Mouse (Mus musculus): ENCODE results near the gene Ogn.

DNA sequence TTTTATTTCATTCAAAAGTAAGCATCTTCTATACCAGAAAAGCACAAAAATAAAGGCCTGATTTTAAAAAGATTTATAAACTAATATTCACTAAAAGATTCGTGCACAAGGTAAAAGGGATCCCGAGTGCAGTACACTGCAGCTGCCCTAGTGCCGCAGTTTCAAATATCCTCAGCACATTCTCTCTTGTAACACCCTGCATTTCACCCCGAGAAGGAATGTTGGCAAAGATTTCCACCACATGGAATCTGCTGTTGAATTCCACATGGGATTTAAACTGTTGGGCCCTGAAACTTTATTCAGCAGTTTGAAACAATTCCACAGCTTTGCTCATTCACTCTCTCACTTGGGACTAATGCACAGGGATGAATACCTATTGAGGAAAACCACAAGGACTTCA is at the start of gene Ogn:
- TF ChIP-seq POLR2A (IDR thresholded peaks at IDR 0.05; ENCODE audit: insufficient read depth, low read depth, low read length) (no peak), CTCF (IDR thresholded peaks at IDR 0.05) (0 out of 2 replicates have a peak, but pooled peaks have one; percentile 25)

Measured in heart, adult 2 months (tissue).